ENCODE assay signal across 8 mouse cellular contexts in the genomic region with DNA sequence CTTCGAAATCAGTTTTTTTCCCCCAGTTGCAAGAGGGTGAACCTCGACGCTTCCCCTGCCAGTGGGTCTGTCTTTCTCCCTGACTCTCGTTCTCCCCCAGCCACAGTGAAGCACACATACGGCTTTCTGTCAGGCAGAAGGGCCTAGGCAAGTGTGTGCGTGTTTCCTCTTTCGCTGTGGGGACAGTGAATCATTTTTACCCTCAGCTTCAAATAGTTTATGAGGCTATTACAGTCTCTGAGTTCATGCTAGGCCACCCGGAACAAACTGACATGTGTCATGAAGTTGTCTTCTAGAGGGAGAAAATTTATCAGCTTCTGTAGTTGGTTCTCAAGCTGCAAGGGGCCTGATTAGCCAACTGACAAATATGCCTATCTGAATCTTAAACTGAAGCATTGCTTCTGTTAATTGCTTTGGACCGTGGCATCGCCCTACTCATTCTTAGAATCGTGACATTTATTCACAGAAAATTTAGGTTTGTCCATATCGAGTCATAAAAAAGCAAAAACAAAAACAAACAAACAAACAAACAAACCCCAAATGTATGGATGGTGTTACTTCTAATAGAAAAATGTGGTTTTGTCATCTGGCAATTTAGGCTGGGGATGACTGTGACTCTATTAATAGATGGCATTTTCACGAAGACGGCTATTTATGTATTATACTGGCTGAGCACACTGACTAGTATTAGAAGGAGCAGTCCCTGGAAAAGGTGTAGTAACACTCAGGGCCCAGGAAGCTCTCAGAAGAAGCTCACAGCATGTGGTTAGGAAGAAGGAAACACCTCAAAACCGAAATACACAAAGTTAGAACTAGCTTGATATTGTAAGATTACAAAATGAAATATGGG. TPM values are rescaled to one million over a fixed set of nuclear protein-coding genes. Genes with fewer than 3 reads are reported as not detected.
DNase-seq lines count a peak whose midpoint lies in the region; TF ChIP-seq lines count a peak whose summit lies in the region.
"Had no signal": no experiment of that assay in that cellular context is flagged by ENCODE, and none has a peak within 500 bp of the region (broad histone marks: within the 10 kb centered on the region; RNA-seq: fewer than 3 reads in every experiment).

No protein-coding gene starts in this region.

- intact Hi-C loops in heart, postnatal 10 days (cut with DNase I): no loop called here

- H3K4me3 ChIP-seq in layer of hippocampus, adult 2 months: no peak overlapping the region

- no peak for DNase-seq in layer of hippocampus, adult 2 months (ENCODE audit: low spot score in 2 of 2)
- DNase-seq in layer of hippocampus, adult 18-20 months (ENCODE audit: low spot score in 2 of 2): no peak
- peak; percentile 77 for DNase-seq in c-Kit-negative CD71-positive TER-119-positive erythroid progenitor cells, embryonic 14.5 days (ENCODE audit: low read depth, low spot score)
- DNase-seq in heart, postnatal 10 days: peak; percentile 11 to 13
- peak; percentile 64 for DNase-seq in skeletal muscle tissue, adult 2 months (ENCODE audit: low read depth, low spot score)
- DNase-seq in kidney, adult 8-10 months: no peak
- DNase-seq in testis, postnatal 14 days (ENCODE audit: low spot score): no peak

- H3K27ac ChIP-seq in layer of hippocampus, adult 2 months: peak overlapping the region; percentile 74; the same call in 1 of the 2 replicates
- H3K27ac ChIP-seq: limb, embryonic 12.5 days had no signal

- TF ChIP-seq CTCF in layer of hippocampus, adult 2 months (conservative IDR thresholded peaks at IDR 0.05): no peak

RNA-seq across cellular contexts. Expression of gene Abcb4, which starts 1.3 kb away (rescaled TPM):
- total RNA-seq in layer of hippocampus, adult 2 months (2021): 1 to 10 TPM; 5.8 to 6.5 TPM
- 1 to 10 TPM; 5.3 to 5.9 TPM for total RNA-seq in layer of hippocampus, adult 18-20 months (2021)
- total RNA-seq in heart, postnatal 10 days (2021): 1 to 10 TPM; 4.1 to 4.8 TPM

Comparison
In these comparisons a context has a peak if more than half of its experiments do, and no peak if none do; other contexts are left out.
1. DNase-seq: peak in c-Kit-negative CD71-positive TER-119-positive erythroid progenitor cells, embryonic 14.5 days (single experiment), heart, postnatal 10 days (2 of 2) and skeletal muscle tissue, adult 2 months (single experiment); none in layer of hippocampus, adult 2 months (0 of 2), layer of hippocampus, adult 18-20 months (0 of 2), kidney, adult 8-10 months (0 of 2) and testis, postnatal 14 days (single experiment).